Mouse (Mus musculus) G1E (cell line): Measurements from ENCODE around the gene Trmt61a.

ENCODE experiments used
- CTCF ChIP-seq: IDR thresholded peaks from 2 replicates; pipeline ENCODE4 v1.5.1; 2012; ENCODE audit warnings: low read depth, low read length, inconsistent platforms, mixed read lengths
- GATA1 ChIP-seq: IDR thresholded peaks from 2 replicates; pipeline ENCODE4 v1.6.1; 2012; ENCODE audit warnings: borderline replicate concordance, low read length, inconsistent platforms, mixed read lengths
- GATA2 ChIP-seq: IDR thresholded peaks from 2 replicates; pipeline ENCODE4 v1.6.1; 2012; ENCODE audit warnings: low read depth, low read length, inconsistent platforms, borderline replicate concordance
- POLR2AphosphoS5 ChIP-seq: IDR thresholded peaks from 2 replicates; pipeline ENCODE4 v1.6.1; 2012; ENCODE audit warnings: low read depth, low read length, inconsistent platforms; ENCODE audit not compliant: insufficient replicate concordance
- TAL1 ChIP-seq: conservative IDR thresholded peaks from 2 replicates; pipeline ENCODE4 v1.6.1; 2012; ENCODE audit warnings: low read depth, low read length, inconsistent platforms, mixed read lengths

DNA sequence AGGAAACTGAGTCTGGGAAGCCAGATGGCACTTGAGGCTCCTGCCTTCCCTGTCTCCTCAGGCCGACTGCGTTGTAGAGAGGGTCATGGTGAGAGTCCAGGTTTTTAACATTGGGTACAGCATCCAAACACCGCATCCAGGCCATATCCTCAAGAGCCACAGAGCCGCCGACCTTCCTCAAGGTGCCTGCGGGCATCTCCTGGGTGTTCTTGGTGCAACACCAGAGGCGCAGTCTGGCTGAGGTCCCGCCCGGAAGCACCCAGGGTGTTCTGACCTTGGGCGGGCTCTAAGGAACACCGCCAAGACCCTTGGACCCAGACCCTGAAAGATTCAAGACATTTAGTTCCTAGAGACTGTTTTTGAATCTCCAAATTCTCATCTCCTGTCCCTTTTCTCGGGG, 5.3 kb upstream of the Trmt61a start:
- TF ChIP-seq CTCF (no peak), POLR2AphosphoS5 (no peak), TAL1 (no peak), GATA2 (no peak), GATA1 (no peak)
